Mouse (Mus musculus): ENCODE data around the gene Chpf2.

GRCm38 (mm10) chr5:24577183-24577929 is 9.2 kb upstream of the Chpf2 start, which contains the start of gene Abcf2:
- TF ChIP-seq CTCF (IDR thresholded peaks at IDR 0.05; ENCODE audit: insufficient read depth, low read length) (0 out of 2 replicates have a peak, but pooled peaks have one; percentile 6), POLR2A (IDR thresholded peaks at IDR 0.05; ENCODE audit: borderline replicate concordance, extremely low read depth, low read depth, low read length) (peak; percentile 96)

All from lung, adult 2 months (tissue).